Comparison of ENCODE assay signal across 25 mouse cellular contexts in genomic region chr19:32199133-32199532, GRCm38 (mm10).
DNase-seq lines count a peak whose midpoint lies in the region; ATAC-seq and TF ChIP-seq lines count a peak whose summit lies in the region.
"Had no signal": no experiment of that assay in that cellular context is flagged by ENCODE, and none has a peak within 500 bp of the region (broad histone marks: within the 10 kb centered on the region; RNA-seq: fewer than 3 reads in every experiment).

No protein-coding gene starts in this region.

- DNase-seq in heart, postnatal 25 days (ENCODE audit: low spot score), result no peak
- DNase-seq in lung, postnatal 10 days, result no peak
- no peak for DNase-seq in testis, postnatal 14 days (ENCODE audit: low spot score)
- no peak for DNase-seq in cerebellum, adult 9-11 months
- DNase-seq: adrenal gland, postnatal 25 days; B cell, adult 2 months; cerebellum, adult 11-12 months; cerebellum, postnatal 10 days; gastrocnemius, adult 2 months; gastrocnemius, postnatal 36 days; kidney, adult 11 months; liver, embryonic 13.5 days; midbrain, embryonic 14.5 days; right cerebral cortex, postnatal 25 days; thymus, postnatal 4 days had no signal

- H3K36me3 ChIP-seq in heart, embryonic 13.5 days, result peaks cover 8% of the 10 kb centered on the region; the same call in 1 of the 2 replicates
- no peaks in the 10 kb centered on the region for H3K36me3 ChIP-seq in lung, embryonic 15.5 days
- H3K36me3 ChIP-seq in testis, adult 2 months (ENCODE audit: control insufficient read depth, insufficient read depth, low read length), result no peaks in the 10 kb centered on the region
- H3K36me3 ChIP-seq: hindbrain, embryonic 10.5 days; hindbrain, embryonic 15.5 days; limb, embryonic 13.5 days; neural tube, embryonic 15.5 days; stomach, embryonic 15.5 days had no signal

- intact Hi-C loops in heart, postnatal 25 days (cut with DNase I), result no loop called here

- peaks cover 74% of the 10 kb centered on the region for H3K4me1 ChIP-seq in heart, embryonic 13.5 days
- H3K4me1 ChIP-seq in lung, embryonic 15.5 days, result peaks cover 55% of the 10 kb centered on the region
- no peaks in the 10 kb centered on the region; the same call in 1 of the 2 replicates for H3K4me1 ChIP-seq in testis, adult 2 months (ENCODE audit: control insufficient read depth, insufficient read depth, low read length)
- H3K4me1 ChIP-seq: hindbrain, embryonic 10.5 days; hindbrain, embryonic 15.5 days; neural tube, embryonic 15.5 days had no signal

- no peaks in the 10 kb centered on the region for H3K9me3 ChIP-seq in heart, embryonic 13.5 days
- no peaks in the 10 kb centered on the region for H3K9me3 ChIP-seq in lung, embryonic 15.5 days
- H3K9me3 ChIP-seq: hindbrain, embryonic 10.5 days; hindbrain, embryonic 15.5 days; limb, embryonic 13.5 days; liver, embryonic 13.5 days; neural tube, embryonic 15.5 days; stomach, embryonic 15.5 days had no signal

- no peak overlapping the region for H3K4me3 ChIP-seq in heart, embryonic 13.5 days
- H3K4me3 ChIP-seq in lung, embryonic 15.5 days, result no peak overlapping the region
- no peak overlapping the region for H3K4me3 ChIP-seq in testis, adult 2 months (ENCODE audit: control insufficient read depth, low read depth, low read length)
- H3K4me3 ChIP-seq: gastrocnemius, adult 2 months; hindbrain, embryonic 10.5 days; hindbrain, embryonic 15.5 days; limb, embryonic 13.5 days; liver, embryonic 13.5 days; neural tube, embryonic 15.5 days; stomach, embryonic 15.5 days had no signal

- no peak overlapping the region for H3K9ac ChIP-seq in heart, embryonic 13.5 days
- H3K9ac ChIP-seq in lung, embryonic 15.5 days, result no peak overlapping the region
- H3K9ac ChIP-seq: hindbrain, embryonic 15.5 days; limb, embryonic 13.5 days; liver, embryonic 13.5 days; neural tube, embryonic 15.5 days; stomach, embryonic 15.5 days had no signal

- no peak for TF ChIP-seq POLR2A in testis, adult 2 months (IDR thresholded peaks at IDR 0.05; ENCODE audit: control insufficient read depth, low read depth, low read length)

- no peak for ATAC-seq in heart, embryonic 13.5 days (ENCODE audit: extremely low read depth, insufficient number of reproducible peaks, low FRiP score, low TSS enrichment)
- no peak for ATAC-seq in lung, embryonic 15.5 days (ENCODE audit: borderline replicate concordance, extremely low read depth, low FRiP score, low TSS enrichment)
- ATAC-seq: forebrain, embryonic 14.5 days; inflammation-experienced regulatory T-cells, adult 6 months had no signal

- no peak for TF ChIP-seq CTCF in testis, adult 2 months (IDR thresholded peaks at IDR 0.05; ENCODE audit: control insufficient read depth, insufficient read depth, insufficient replicate concordance, low read depth, low read length)

- H3K27ac ChIP-seq in heart, embryonic 13.5 days (replicated peaks), result 0 out of 2 replicates have a peak overlapping the region, but pooled peaks have one; percentile 49
- peak overlapping the region; percentile 53 for H3K27ac ChIP-seq in lung, embryonic 15.5 days
- H3K27ac ChIP-seq in testis, adult 2 months (ENCODE audit: control insufficient read depth, insufficient read depth, low read depth, low read length), result peak overlapping the region; percentile 18
- H3K27ac ChIP-seq: hindbrain, embryonic 10.5 days; hindbrain, embryonic 15.5 days; limb, embryonic 13.5 days; neural tube, embryonic 15.5 days; stomach, embryonic 15.5 days had no signal

- no peaks in the 10 kb centered on the region for H3K27me3 ChIP-seq in heart, embryonic 13.5 days (replicated peaks)
- no peaks in the 10 kb centered on the region for H3K27me3 ChIP-seq in lung, embryonic 15.5 days
- H3K27me3 ChIP-seq in testis, adult 2 months (ENCODE audit: control insufficient read depth, insufficient read depth, low read length), result no peaks in the 10 kb centered on the region
- H3K27me3 ChIP-seq: hindbrain, embryonic 15.5 days; limb, embryonic 13.5 days; liver, embryonic 13.5 days; neural tube, embryonic 15.5 days; stomach, embryonic 15.5 days had no signal

- H3K4me2 ChIP-seq in heart, embryonic 13.5 days, result no peak overlapping the region
- H3K4me2 ChIP-seq in lung, embryonic 15.5 days, result no peak overlapping the region
- H3K4me2 ChIP-seq: hindbrain, embryonic 15.5 days; limb, embryonic 13.5 days; liver, embryonic 13.5 days; neural tube, embryonic 15.5 days; stomach, embryonic 15.5 days had no signal

- 79% methylated on average over 5 of the region's 5 CpGs for WGBS in heart, embryonic 13.5 days
- WGBS in lung, embryonic 15.5 days, result 94% methylated on average over 5 of the region's 5 CpGs
